Mouse (Mus musculus): ENCODE measurements around the gene 9930104L06Rik. TPM values are rescaled to one million over a fixed set of nuclear protein-coding genes. Genes with fewer than 3 reads are reported as not detected.

9930104L06Rik gene
- total RNA-seq, 1 experiment: 23.8 TPM

DNA sequence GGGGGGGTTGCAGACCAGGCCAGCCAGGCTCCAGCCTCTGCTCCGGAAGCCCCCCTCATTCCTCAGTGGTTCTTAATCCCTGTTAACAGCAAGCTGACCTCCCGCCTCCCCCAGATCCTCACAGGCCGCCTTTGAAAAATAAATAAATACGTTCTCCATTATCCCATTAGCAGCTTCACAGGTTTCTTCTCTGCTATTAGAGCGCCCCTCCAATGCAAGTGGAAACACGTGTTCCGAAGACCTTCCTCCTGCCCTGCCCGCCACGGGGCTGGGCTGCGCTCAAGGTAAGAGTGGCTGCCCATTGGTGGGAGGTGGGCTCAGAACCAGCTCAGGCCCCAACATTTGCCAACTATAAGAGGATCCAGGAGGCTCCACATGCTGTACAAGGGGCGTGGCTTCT, 25.7 kb downstream of the 9930104L06Rik start:
- no peaks in the 10 kb centered on the region for H3K36me3 ChIP-seq (ENCODE audit: control insufficient read depth, insufficient read depth, low read length, poor library complexity, severe bottlenecking)
- H3K9ac ChIP-seq (ENCODE audit: insufficient read depth, low read depth, low read length, poor library complexity, severe bottlenecking): no peak overlapping the region
- in situ Hi-C loops (cut with MboI; ENCODE audit: low sequenced_read_pairs in 2 of 2, unreplicated experiment in 2 of 2): no loop called here
- no peak overlapping the region for H3K4me3 ChIP-seq (ENCODE audit: insufficient read depth in 1 of 2, low read depth in 1 of 2, low read length in 2 of 2, poor library complexity in 1 of 2, severe bottlenecking in 1 of 2)
- no peak overlapping the region for H3K27ac ChIP-seq (ENCODE audit: insufficient read depth, low read depth, low read length, poor library complexity, severe bottlenecking)
- H3K9me3 ChIP-seq (ENCODE audit: control insufficient read depth, insufficient read depth, low read depth, low read length): no peaks in the 10 kb centered on the region
- H3K4me1 ChIP-seq (ENCODE audit: control insufficient read depth in 2 of 2, insufficient read depth in 2 of 2, low read length in 2 of 2, poor library complexity in 1 of 2): no peaks in the 10 kb centered on the region
- DNase-seq (ENCODE audit: low read depth, low spot score): no peak
- no peak for TF ChIP-seq CHD2 (IDR thresholded peaks at IDR 0.05; ENCODE audit: low read depth, low read length)
- no peak for TF ChIP-seq ZNF384 (IDR thresholded peaks at IDR 0.05; ENCODE audit: low read depth, low read length)
- no peak for TF ChIP-seq MAFK (IDR thresholded peaks at IDR 0.05; ENCODE audit: insufficient read depth, low read depth, low read length)
- TF ChIP-seq ZC3H11A (IDR thresholded peaks at IDR 0.05; ENCODE audit: borderline replicate concordance, low read depth, low read length): no peak
- TF ChIP-seq HCFC1 (IDR thresholded peaks at IDR 0.05; ENCODE audit: borderline replicate concordance, insufficient read depth, low read length): no peak

DNA sequence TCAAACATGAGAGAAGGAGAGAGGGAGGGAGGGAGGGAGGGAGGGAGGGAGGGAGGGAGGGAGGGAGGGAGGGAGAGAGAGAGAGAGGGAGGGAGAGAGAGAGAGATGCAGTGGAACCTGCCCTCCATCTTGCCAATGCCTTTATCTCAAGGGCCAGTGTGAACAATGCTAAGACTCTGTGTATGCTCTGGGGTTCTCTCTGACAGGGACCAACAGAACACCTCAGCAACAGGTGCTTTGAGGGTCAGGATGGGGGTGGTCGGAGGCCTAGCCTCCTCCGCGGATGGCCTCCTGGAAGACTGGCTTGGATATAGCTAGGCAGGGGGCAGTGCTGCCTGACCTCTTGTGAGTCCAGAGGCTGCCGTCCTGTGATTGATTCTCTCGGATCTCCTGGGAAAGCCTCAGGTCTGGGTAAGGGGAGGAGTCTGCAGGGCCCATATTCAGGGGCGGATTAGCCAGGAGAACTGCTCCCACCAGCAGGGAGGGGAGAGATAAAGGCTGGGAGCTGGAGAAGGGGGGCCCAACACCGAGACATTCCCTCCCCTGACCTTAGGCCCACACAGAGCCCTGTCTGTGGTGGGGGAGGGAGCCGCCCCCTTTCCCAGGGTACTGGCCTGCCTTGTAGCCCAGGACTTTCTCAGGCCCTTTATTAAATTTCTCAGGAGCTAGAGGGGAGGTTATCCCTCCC, 28.2 kb downstream of the 9930104L06Rik start:
- TF ChIP-seq ZC3H11A (IDR thresholded peaks at IDR 0.05; ENCODE audit: borderline replicate concordance, low read depth, low read length) (no peak), HCFC1 (IDR thresholded peaks at IDR 0.05; ENCODE audit: borderline replicate concordance, insufficient read depth, low read length) (no peak), CHD2 (IDR thresholded peaks at IDR 0.05; ENCODE audit: low read depth, low read length) (no peak), ZNF384 (IDR thresholded peaks at IDR 0.05; ENCODE audit: low read depth, low read length) (no peak), MAFK (IDR thresholded peaks at IDR 0.05; ENCODE audit: insufficient read depth, low read depth, low read length) (no peak)
- Histone ChIP-seq H3K4me1 (ENCODE audit: control insufficient read depth in 2 of 2, insufficient read depth in 2 of 2, low read length in 2 of 2, poor library complexity in 1 of 2) (no peaks in the 10 kb centered on the region), H3K36me3 (ENCODE audit: control insufficient read depth, insufficient read depth, low read length, poor library complexity, severe bottlenecking) (no peaks in the 10 kb centered on the region), H3K9me3 (ENCODE audit: control insufficient read depth, insufficient read depth, low read depth, low read length) (no peaks in the 10 kb centered on the region), H3K27ac (ENCODE audit: insufficient read depth, low read depth, low read length, poor library complexity, severe bottlenecking) (no peak overlapping the region), H3K9ac (ENCODE audit: insufficient read depth, low read depth, low read length, poor library complexity, severe bottlenecking) (no peak overlapping the region), H3K4me3 (ENCODE audit: insufficient read depth in 1 of 2, low read depth in 1 of 2, low read length in 2 of 2, poor library complexity in 1 of 2, severe bottlenecking in 1 of 2) (no peak overlapping the region)
- DNase-seq (ENCODE audit: low read depth, low spot score): no peak
- in situ Hi-C loops (cut with MboI; ENCODE audit: low sequenced_read_pairs in 2 of 2, unreplicated experiment in 2 of 2): no loop called here

- no peaks in the 10 kb centered on the region for H3K9me3 ChIP-seq (ENCODE audit: control insufficient read depth, insufficient read depth, low read depth, low read length)
- H3K4me3 ChIP-seq (ENCODE audit: insufficient read depth in 1 of 2, low read depth in 1 of 2, low read length in 2 of 2, poor library complexity in 1 of 2, severe bottlenecking in 1 of 2): no peak overlapping the region
- no peaks in the 10 kb centered on the region for H3K36me3 ChIP-seq (ENCODE audit: control insufficient read depth, insufficient read depth, low read length, poor library complexity, severe bottlenecking)
- H3K9ac ChIP-seq (ENCODE audit: insufficient read depth, low read depth, low read length, poor library complexity, severe bottlenecking): no peak overlapping the region
- TF ChIP-seq CHD2 (IDR thresholded peaks at IDR 0.05; ENCODE audit: low read depth, low read length) (no peak), ZNF384 (IDR thresholded peaks at IDR 0.05; ENCODE audit: low read depth, low read length) (no peak), HCFC1 (IDR thresholded peaks at IDR 0.05; ENCODE audit: borderline replicate concordance, insufficient read depth, low read length) (no peak), MAFK (IDR thresholded peaks at IDR 0.05; ENCODE audit: insufficient read depth, low read depth, low read length) (no peak), ZC3H11A (IDR thresholded peaks at IDR 0.05; ENCODE audit: borderline replicate concordance, low read depth, low read length) (no peak)
- in situ Hi-C loops (cut with MboI; ENCODE audit: low sequenced_read_pairs in 2 of 2, unreplicated experiment in 2 of 2): no loop called here
- H3K4me1 ChIP-seq (ENCODE audit: control insufficient read depth in 2 of 2, insufficient read depth in 2 of 2, low read length in 2 of 2, poor library complexity in 1 of 2): no peaks in the 10 kb centered on the region; a peak in 1 of 4 replicates
- no peak overlapping the region for H3K27ac ChIP-seq (ENCODE audit: insufficient read depth, low read depth, low read length, poor library complexity, severe bottlenecking)
- no peak for DNase-seq (ENCODE audit: low read depth, low spot score)
Measured at GRCm38 (mm10) chr4:124968711-124969110, 31.9 kb downstream of the 9930104L06Rik start.

DNA sequence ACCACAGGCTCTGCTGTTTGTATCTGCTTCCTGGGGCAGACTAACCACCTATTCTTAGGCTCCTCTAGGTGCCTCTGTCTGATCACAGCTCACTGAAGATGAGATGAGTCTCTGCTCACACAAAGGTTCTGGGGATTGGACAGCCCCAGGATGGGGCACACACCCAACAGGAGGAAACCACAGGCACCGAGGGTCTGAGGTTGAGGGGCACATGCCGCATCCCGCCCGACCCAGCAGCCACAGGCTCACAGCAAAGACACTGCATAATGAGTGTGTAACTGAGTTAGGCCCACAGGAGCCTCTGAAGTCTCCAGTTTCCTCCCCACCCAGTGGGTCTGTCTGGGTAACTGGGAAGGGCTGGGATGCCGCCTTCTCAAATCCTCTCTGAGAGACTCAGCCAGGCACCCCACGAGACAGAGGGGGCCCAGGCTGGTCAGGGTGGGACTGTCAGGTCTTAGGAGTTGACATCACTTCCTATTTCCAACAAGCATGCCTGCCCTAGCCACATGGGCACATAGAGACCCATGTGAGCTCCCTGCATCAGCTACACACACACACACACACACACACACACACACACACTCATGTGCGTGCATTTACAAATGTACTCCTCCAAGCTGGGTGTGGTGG, 32.5 kb downstream of the 9930104L06Rik start:
- no peaks in the 10 kb centered on the region; a peak in 1 of 4 replicates for H3K4me1 ChIP-seq (ENCODE audit: control insufficient read depth in 2 of 2, insufficient read depth in 2 of 2, low read length in 2 of 2, poor library complexity in 1 of 2)
- TF ChIP-seq MAFK (IDR thresholded peaks at IDR 0.05; ENCODE audit: insufficient read depth, low read depth, low read length) (no peak), CHD2 (IDR thresholded peaks at IDR 0.05; ENCODE audit: low read depth, low read length) (no peak), ZC3H11A (IDR thresholded peaks at IDR 0.05; ENCODE audit: borderline replicate concordance, low read depth, low read length) (no peak), HCFC1 (IDR thresholded peaks at IDR 0.05; ENCODE audit: borderline replicate concordance, insufficient read depth, low read length) (no peak), ZNF384 (IDR thresholded peaks at IDR 0.05; ENCODE audit: low read depth, low read length) (no peak)
- H3K4me3 ChIP-seq (ENCODE audit: insufficient read depth in 1 of 2, low read depth in 1 of 2, low read length in 2 of 2, poor library complexity in 1 of 2, severe bottlenecking in 1 of 2): no peak overlapping the region
- DNase-seq (ENCODE audit: low read depth, low spot score): no peak
- in situ Hi-C loops (cut with MboI; ENCODE audit: low sequenced_read_pairs in 2 of 2, unreplicated experiment in 2 of 2): no loop called here
- H3K36me3 ChIP-seq (ENCODE audit: control insufficient read depth, insufficient read depth, low read length, poor library complexity, severe bottlenecking): no peaks in the 10 kb centered on the region
- no peak overlapping the region for H3K9ac ChIP-seq (ENCODE audit: insufficient read depth, low read depth, low read length, poor library complexity, severe bottlenecking)
- no peaks in the 10 kb centered on the region for H3K9me3 ChIP-seq (ENCODE audit: control insufficient read depth, insufficient read depth, low read depth, low read length)
- H3K27ac ChIP-seq (ENCODE audit: insufficient read depth, low read depth, low read length, poor library complexity, severe bottlenecking): no peak overlapping the region
